Mouse (Mus musculus) forebrain, embryonic 14.5 days (tissue): ENCODE data around the gene Fam20b. TPM values are rescaled to one million over a fixed set of nuclear protein-coding genes. Genes with fewer than 3 reads are reported as not detected.
A peak's percentile ranks its signal among the peaks of the same experiment; 100 is the strongest.

Experiments
- ATAC-seq: fragments of 200-750 bp; cut with Nextera tagmentation; 2 replicates; pipeline ENCODE4 v1.8.0; 2017; ENCODE audit warnings: mild to moderate bottlenecking, moderate library complexity
- DNase-seq: peaks from one replicate; pipeline ENCODE4 v3.0.0-alpha.2; 2015; ENCODE audit warnings: low spot score
- H3K27ac ChIP-seq: fragments of 300-500 bp; sonication (generic); 2 replicates; pipeline ENCODE4 v1.5.1; 2014; ENCODE audit warnings: low read depth, mild to moderate bottlenecking, control low read depth, low read length, moderate library complexity
- H3K27me3 ChIP-seq: fragments of 300-500 bp; sonication (generic); replicated peaks from 2 replicates; pipeline ENCODE4 v1.6.1; 2014; ENCODE audit warnings: low read length, control low read depth, mixed read lengths; ENCODE audit not compliant: control insufficient read depth, insufficient read depth
- H3K36me3 ChIP-seq: fragments of 300-500 bp; sonication (generic); 2 replicates; pipeline ENCODE4 v1.6.1; 2014; ENCODE audit warnings: low read length, control low read depth; ENCODE audit not compliant: control insufficient read depth, insufficient read depth
- H3K4me1 ChIP-seq: fragments of 300-500 bp; sonication (generic); 2 replicates; pipeline ENCODE4 v1.6.1; 2014; ENCODE audit warnings: antibody characterized with exemption, low read length, control low read depth; ENCODE audit not compliant: control insufficient read depth, insufficient read depth
- H3K4me2 ChIP-seq: fragments of 300-500 bp; sonication (generic); 2 replicates; pipeline ENCODE4 v1.6.1; 2014; ENCODE audit warnings: mild to moderate bottlenecking, control low read depth, low read length
- H3K4me3 ChIP-seq: fragments of 300-500 bp; sonication (generic); 2 replicates; pipeline ENCODE4 v1.5.1; 2014; ENCODE audit warnings: low read depth, low read length, control low read depth
- H3K9ac ChIP-seq: fragments of 300-500 bp; sonication (generic); 2 replicates; pipeline ENCODE4 v1.6.1; 2014; ENCODE audit warnings: mild to moderate bottlenecking, low read length, control low read depth, moderate library complexity
- H3K9me3 ChIP-seq: fragments of 300-500 bp; sonication (generic); replicated peaks from 2 replicates; pipeline ENCODE4 v1.6.1; 2016; ENCODE audit warnings: low read length, control low read depth, mixed read lengths; ENCODE audit not compliant: control insufficient read depth
- WGBS: fragments of 180-500 bp; shearing (Covaris S2); extraction: QIAGEN DNeasy Blood & Tissue Kit; methylation state at CpG from one replicate; pipeline ENCODE4 v1.1.7; 2014; 5-methylcytosine and 5-hydroxymethylcytosine counted together
- polyA plus RNA-seq: library from polyadenylated mRNA; unstranded; fragments of >200 nt; fragmentation: Nextera tagmentation; extraction: Ambion mirVana; gene quantifications from 2 replicates; pipeline ENCODE4 v1.2.1, GENCODE M21; 2014

The Fam20b gene
- polyA plus RNA-seq, 1 experiment from 2014 or later: 19.9 TPM

DNA sequence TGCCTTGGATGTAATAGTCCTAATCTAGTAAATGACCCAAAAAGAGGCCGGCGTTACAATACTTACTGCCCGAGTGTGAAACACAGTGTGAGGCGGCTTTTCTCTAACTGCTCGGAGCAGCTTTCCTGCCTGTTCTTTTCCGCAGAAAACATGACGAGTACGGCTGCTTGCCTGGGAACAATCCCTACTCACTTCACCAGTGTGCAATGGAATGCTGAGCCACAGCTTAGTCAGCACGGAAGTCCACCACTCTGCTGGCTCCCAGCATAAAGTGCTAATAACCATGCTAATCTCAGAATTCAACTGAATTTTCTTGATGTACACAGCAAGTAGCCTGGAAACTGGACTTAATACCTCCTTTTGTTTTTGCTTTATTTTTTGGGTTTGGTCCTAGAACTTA, 39.3 kb downstream of the Fam20b start:
- Histone ChIP-seq H3K27ac (no peak overlapping the region), H3K9me3 (no peaks in the 10 kb centered on the region), H3K4me1 (no peaks in the 10 kb centered on the region), H3K36me3 (peaks cover 35% of the 10 kb centered on the region), H3K4me2 (no peak overlapping the region), H3K4me3 (no peak overlapping the region), H3K27me3 (no peaks in the 10 kb centered on the region), H3K9ac (no peak overlapping the region)
- ATAC-seq: no peak
- DNase-seq: no peak
- 73% methylated on average over 9 of the region's 9 CpGs for WGBS

DNA sequence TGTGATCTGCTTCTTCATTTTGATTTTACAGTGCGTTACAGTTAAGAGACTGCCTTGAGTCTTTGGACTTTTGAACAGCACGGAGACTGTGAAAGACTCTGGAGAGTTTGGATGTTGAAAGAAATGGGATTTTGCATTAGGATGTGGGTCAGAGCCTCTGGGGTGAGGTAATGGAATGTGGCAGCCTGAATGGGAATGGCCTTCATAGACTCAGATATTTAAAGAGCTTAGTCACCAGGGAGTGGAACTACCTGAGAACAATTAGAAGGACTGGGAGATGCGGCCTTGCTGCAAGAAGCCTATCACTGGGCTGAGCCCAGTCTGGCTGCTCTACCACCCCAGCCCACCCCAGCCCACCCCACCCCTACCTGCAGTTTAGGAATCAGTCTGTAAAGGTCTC, 41.7 kb downstream of the Fam20b start:
- Histone ChIP-seq H3K4me2 (no peak overlapping the region), H3K27ac (no peak overlapping the region), H3K4me3 (no peak overlapping the region), H3K9me3 (no peaks in the 10 kb centered on the region), H3K27me3 (no peaks in the 10 kb centered on the region), H3K36me3 (peaks cover 25% of the 10 kb centered on the region), H3K9ac (no peak overlapping the region), H3K4me1 (peaks cover 5% of the 10 kb centered on the region; the same call in 1 of the 2 replicates)
- WGBS: 81% methylated on average over 3 of the region's 3 CpGs
- no peak for DNase-seq
- no peak for ATAC-seq

DNA sequence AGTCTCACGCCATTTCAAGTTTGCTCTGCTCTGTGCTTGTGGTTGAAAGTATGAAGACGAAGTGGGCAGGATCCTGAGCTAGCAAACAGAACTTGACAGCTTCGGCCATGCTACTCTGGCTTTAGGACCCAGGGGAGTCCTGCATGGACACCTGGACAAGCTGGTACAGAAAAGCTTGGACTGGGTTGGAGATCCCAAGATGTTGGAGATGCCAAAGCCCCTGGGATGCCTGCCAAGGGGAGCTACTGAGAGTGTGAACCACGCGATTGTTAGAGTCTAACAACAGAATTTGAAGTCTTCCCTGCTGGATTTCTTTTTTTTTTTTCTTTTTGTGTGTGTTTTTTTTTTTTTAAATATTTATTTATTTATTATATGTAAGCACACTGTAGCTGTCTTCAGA, 42.3 kb downstream of the Fam20b start:
- DNase-seq: peak; percentile 23
- no peaks in the 10 kb centered on the region for H3K27me3 ChIP-seq
- no peak overlapping the region for H3K27ac ChIP-seq
- no peaks in the 10 kb centered on the region for H3K9me3 ChIP-seq
- no peak for ATAC-seq
- H3K4me2 ChIP-seq: no peak overlapping the region
- H3K4me3 ChIP-seq: no peak overlapping the region
- WGBS: 86% methylated on average over 5 of the region's 5 CpGs
- H3K36me3 ChIP-seq: peaks cover 25% of the 10 kb centered on the region
- peaks cover 5% of the 10 kb centered on the region; the same call in 1 of the 2 replicates for H3K4me1 ChIP-seq
- H3K9ac ChIP-seq: no peak overlapping the region

DNA sequence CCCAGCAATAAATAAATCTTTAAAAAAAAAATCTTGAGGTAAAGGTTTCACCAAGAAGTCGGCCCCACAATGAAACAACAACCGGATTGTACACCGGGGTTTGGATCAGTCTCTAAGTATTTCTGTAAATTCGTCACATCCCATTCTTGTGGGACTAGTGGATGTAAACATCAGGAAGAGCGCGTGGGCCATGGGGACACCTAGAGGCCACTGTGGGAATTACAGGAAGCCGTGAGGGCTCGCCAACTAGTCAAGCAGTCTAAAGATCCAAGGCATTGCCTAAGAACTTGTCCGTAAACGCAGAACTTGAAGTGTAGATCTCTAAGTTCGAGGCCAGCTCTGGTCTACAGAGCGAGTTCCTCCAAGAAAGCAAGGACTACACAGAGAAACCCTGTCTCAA, 42.7 kb downstream of the Fam20b start:
- Histone ChIP-seq H3K27me3 (no peaks in the 10 kb centered on the region), H3K4me3 (no peak overlapping the region)
- peak; percentile 68 for DNase-seq

DNA sequence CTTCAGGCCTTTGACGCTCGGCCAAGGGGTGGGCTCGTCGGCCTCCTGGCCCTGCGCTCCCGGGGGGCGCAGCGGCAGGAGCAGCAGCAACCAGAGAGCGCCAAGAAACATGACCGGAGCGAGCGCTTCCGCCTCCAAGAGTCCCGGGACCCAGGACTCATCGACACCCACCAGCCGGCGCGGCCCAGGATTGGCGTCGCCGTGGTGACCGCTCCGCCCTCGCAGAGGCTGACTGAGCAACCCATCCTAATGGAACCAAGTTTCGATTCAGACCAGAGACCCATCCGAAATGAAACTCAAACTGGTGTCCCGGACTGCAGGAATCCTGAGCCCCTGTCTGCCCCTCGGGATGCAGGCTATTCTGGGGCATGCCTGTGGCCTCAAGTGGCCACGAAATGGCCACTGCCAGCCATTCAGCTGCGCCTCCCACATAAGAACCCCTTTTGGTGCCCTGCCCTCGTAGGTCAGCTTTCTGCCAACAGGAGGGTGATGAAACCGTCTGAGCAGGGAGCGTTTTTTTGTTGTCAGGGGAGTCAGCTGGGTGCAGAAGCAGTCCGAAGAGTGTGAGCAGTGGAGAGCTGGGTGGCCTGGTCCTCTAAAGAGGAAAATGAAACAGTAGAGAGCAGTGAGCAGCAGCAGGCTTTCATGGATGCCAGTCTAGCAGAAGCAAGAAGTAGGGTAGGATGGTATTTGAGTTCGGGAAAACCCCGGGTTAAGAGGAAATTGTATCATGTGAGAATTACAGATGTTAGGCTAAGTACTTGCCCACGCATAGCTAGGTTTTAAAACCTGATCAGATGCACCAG, 44.5 kb downstream of the Fam20b start, which contains the start of gene Tor3a:
Gene Tor3a, minus strand, starts transcription at position 162 of the 806 bp plus-strand sequence.
- H3K9me3 ChIP-seq: no peaks in the 10 kb centered on the region
- DNase-seq: peak; percentile 67

More for the DNA sequence above, 42.7 kb downstream of the Fam20b start:
- WGBS: 37% methylated on average over 12 of the region's 12 CpGs
- Histone ChIP-seq H3K9me3 (no peaks in the 10 kb centered on the region), H3K27ac (no peak overlapping the region), H3K4me1 (peaks cover 5% of the 10 kb centered on the region; the same call in 1 of the 2 replicates), H3K36me3 (peaks cover 22% of the 10 kb centered on the region), H3K4me2 (no peak overlapping the region), H3K9ac (no peak overlapping the region)
- no peak for ATAC-seq

DNA sequence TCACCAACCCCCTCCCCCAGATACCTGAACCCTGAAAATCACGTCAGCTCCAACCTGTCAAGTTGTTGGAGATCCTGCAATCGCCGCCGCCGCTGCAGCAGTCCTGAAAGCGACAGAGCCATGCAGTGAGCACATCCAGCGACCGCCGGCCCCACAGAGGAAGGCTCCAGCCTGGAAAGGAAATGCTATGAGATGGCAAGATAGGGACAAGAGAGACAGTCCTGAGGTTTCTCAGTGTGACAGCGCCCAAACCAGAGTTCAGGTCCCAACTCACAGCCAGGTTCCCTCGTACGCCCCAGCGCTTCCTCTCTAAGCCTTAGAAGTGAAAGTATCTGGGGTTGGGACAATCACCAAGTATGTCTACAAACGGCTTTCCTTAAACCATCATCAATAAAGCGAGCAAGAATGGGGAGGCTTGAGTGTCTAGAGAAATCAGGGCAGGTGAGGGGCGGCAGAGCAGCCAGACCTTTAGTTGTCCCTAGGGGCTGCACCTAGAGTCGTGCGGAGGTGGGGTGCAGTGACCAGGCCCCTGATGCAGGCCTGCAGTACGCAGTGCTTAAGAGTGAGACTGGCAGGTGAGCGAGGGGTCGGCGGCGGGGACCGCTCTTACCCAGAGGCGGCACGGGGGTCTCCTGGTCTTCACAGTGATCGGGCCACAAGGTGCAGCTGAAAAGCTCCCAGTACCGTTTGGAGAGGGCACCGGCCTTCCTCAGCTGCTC, 45.3 kb downstream of the Fam20b start:
- WGBS: 2% methylated on average over 29 of the region's 29 CpGs
- ATAC-seq (peak; percentile 52), DNase-seq (peak; percentile 10)
- H3K27me3 ChIP-seq: no peaks in the 10 kb centered on the region
- no peaks in the 10 kb centered on the region for H3K9me3 ChIP-seq
- peaks cover 5% of the 10 kb centered on the region; the same call in 1 of the 2 replicates for H3K4me1 ChIP-seq
- H3K4me3 ChIP-seq: peak overlapping the region; percentile 49
- H3K36me3 ChIP-seq: no peaks in the 10 kb centered on the region
- peak overlapping the region; percentile 98 for H3K4me2 ChIP-seq
- peak overlapping the region; percentile 64 for H3K9ac ChIP-seq
- no peak overlapping the region for H3K27ac ChIP-seq

More for the DNA sequence above, 44.5 kb downstream of the Fam20b start, which contains the start of gene Tor3a:
- H3K27me3 ChIP-seq: no peaks in the 10 kb centered on the region
- H3K9ac ChIP-seq: peak within 1 kb of the TSS; percentile 64
- H3K27ac ChIP-seq: no peak within 1 kb of the TSS
- peak within 1 kb of the TSS; percentile 49 for H3K4me3 ChIP-seq
- peak within 1 kb of the TSS; percentile 98 for H3K4me2 ChIP-seq
- peaks cover 5% of the 10 kb centered on the region; the same call in 1 of the 2 replicates for H3K4me1 ChIP-seq
- WGBS: 9% methylated on average over 37 of the region's 37 CpGs
- H3K36me3 ChIP-seq: peaks cover 5% of the 10 kb centered on the region; the same call in 1 of the 2 replicates
- ATAC-seq: peak; percentile 76

DNA sequence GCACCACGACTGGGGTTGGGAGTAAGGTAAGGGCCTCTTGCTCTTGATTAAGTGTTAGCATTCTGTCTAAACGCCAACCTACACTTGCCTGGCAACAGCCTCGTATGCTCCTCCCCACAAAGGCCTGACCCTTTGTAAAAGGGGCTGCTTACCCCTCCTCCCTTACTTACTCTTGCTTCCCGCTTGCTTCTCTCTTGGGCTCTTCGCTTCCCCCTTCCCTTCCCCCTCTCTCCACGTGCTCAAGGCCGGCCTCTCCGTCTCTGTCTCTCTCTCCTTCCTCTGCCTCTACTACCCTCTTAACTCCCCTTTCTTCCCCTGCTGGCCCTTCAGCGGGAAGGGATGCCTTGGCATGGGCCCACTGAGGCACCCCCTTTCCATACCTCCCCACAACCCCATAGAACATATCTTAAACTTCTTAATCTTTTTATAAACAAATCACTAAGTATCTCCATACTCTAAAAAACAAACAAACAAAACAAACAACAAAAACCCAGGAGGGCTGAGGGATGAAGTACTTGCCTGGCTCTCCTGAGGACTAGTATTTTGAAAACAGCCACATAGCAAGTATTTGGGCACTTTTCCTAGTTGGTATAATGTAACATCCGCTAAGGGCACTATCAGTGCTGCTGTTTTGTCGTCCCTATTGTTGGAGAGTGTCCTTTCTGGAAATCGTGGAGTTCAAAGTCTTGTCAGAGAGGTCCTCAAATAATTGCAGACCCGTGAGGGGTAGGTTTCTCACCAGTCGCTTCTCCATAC, 46.0 kb downstream of the Fam20b start:
- peak overlapping the region; percentile 98 for H3K4me2 ChIP-seq
- peak; percentile 9 for DNase-seq
- no peak overlapping the region for H3K27ac ChIP-seq
- H3K4me3 ChIP-seq: peak overlapping the region; percentile 49
- H3K9ac ChIP-seq: peak overlapping the region; percentile 64
- no peaks in the 10 kb centered on the region for H3K36me3 ChIP-seq
- peaks cover 5% of the 10 kb centered on the region; the same call in 1 of the 2 replicates for H3K4me1 ChIP-seq
- ATAC-seq: peak; percentile 8; the same call in 1 of the 2 replicates
- H3K27me3 ChIP-seq: no peaks in the 10 kb centered on the region
- 6% methylated on average over 14 of the region's 14 CpGs for WGBS
- H3K9me3 ChIP-seq: no peaks in the 10 kb centered on the region

DNA sequence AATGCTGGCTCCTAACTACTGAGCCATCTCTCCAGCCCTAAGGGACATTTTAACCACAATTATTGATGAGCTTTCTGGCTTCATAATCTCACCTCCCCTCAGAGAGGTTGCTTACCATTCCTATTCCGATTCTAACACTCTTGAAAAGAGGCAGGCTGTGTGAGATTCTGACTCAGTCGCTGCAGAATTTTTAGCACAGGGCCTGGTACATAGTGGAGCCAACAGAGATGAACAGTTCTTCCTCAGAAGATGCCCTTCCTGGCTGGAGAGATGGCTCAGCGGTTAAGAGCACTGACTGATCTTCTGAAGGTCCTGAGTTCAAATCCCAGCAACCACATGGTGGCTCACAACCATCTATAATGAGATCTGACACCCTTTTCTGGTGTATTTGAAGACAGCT, 47.0 kb downstream of the Fam20b start:
- Histone ChIP-seq H3K36me3 (no peaks in the 10 kb centered on the region), H3K9ac (no peak overlapping the region), H3K27me3 (no peaks in the 10 kb centered on the region), H3K4me1 (peaks cover 5% of the 10 kb centered on the region; the same call in 1 of the 2 replicates), H3K4me2 (no peak overlapping the region), H3K4me3 (no peak overlapping the region), H3K9me3 (no peaks in the 10 kb centered on the region), H3K27ac (no peak overlapping the region)
- ATAC-seq (no peak), DNase-seq (no peak)
- WGBS: 92% methylated on average over 3 of the region's 3 CpGs
